Mouse (Mus musculus) C2C12 (cell line): Measurements from ENCODE around the gene Fut4.

ENCODE experiments used
- CEBPB ChIP-seq: IDR thresholded peaks from one replicate; pipeline ENCODE4 v1.6.1; 2011; ENCODE audit warnings: low read depth, mild to moderate bottlenecking, control low read depth, moderate library complexity
- CTCF ChIP-seq: IDR thresholded peaks from one replicate; pipeline ENCODE4 v1.5.1; 2011; ENCODE audit not compliant: control insufficient read depth, insufficient read depth, insufficient read length
- MAX ChIP-seq: IDR thresholded peaks from one replicate; pipeline ENCODE4 v1.6.1; 2011; ENCODE audit warnings: mild to moderate bottlenecking, control low read depth
- USF1 ChIP-seq: IDR thresholded peaks from one replicate; pipeline ENCODE4 v1.6.1; 2011; ENCODE audit warnings: low read depth, mild to moderate bottlenecking, control low read depth, moderate library complexity

DNA sequence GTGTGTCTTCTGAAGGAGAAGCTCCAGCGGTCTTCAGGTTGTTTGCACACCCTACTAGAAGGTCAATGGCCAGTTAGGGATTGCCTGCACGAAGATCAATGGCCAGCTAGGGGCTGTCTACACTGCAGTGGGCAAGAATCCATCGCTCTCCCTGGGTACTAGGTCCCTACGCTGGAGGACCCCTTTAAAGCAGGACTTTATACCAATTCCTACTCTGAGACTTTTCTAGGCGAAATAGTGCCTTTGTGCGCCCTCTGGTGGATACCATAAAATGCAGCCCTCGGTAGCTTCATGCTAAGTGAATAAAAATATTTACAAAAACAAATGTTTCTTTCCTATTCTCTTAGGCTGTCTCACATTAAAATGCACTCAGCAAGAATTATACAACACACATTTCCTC lies 12.6 kb upstream of the Fut4 start:
- TF ChIP-seq CTCF (no peak), MAX (no peak), CEBPB (no peak), USF1 (no peak)
